In genomic region chr4:149955631-149956030, GRCm38 (mm10) we compare ENCODE assay signal across 8 mouse cellular contexts. TPM values are rescaled to one million over a fixed set of nuclear protein-coding genes. Genes with fewer than 3 reads are reported as not detected.
A peak's percentile ranks its signal among the peaks of the same experiment; 100 is the strongest.
DNase-seq lines count a peak whose midpoint lies in the region; ATAC-seq and TF ChIP-seq lines count a peak whose summit lies in the region.

No protein-coding gene starts in this region.

- peak overlapping the region; percentile 29 for H3K9ac ChIP-seq in heart, adult 2 months (ENCODE audit: low read depth, low read length)
- H3K9ac ChIP-seq in limb, embryonic 15.5 days, result no peak overlapping the region; the same call in 1 of the 2 replicates
- peak overlapping the region; percentile 64 for H3K9ac ChIP-seq in stomach, embryonic 16.5 days (ENCODE audit: low read length)

- no peak for TF ChIP-seq POLR2A in heart, adult 2 months (IDR thresholded peaks at IDR 0.05; ENCODE audit: insufficient read depth, low read depth, low read length)
- no peak for TF ChIP-seq POLR2A in testis, adult 2 months (IDR thresholded peaks at IDR 0.05; ENCODE audit: control insufficient read depth, low read depth, low read length)

- H3K4me3 ChIP-seq in heart, adult 2 months, result peak overlapping the region; percentile 54
- peak overlapping the region; percentile 52 for H3K4me3 ChIP-seq in testis, adult 2 months (ENCODE audit: control insufficient read depth, low read depth, low read length)
- H3K4me3 ChIP-seq in limb, embryonic 15.5 days, result peak overlapping the region; percentile 73
- H3K4me3 ChIP-seq in stomach, embryonic 16.5 days (replicated peaks; ENCODE audit: low read length), result peak overlapping the region; percentile 71

- no peaks in the 10 kb centered on the region for H3K9me3 ChIP-seq in limb, embryonic 15.5 days
- no peaks in the 10 kb centered on the region for H3K9me3 ChIP-seq in stomach, embryonic 16.5 days (replicated peaks; ENCODE audit: control insufficient read depth, low read length)

- peaks cover 4% of the 10 kb centered on the region for H3K79me2 ChIP-seq in heart, adult 2 months (replicated peaks; ENCODE audit: control insufficient read depth, insufficient read depth, low read length)

- no peak for TF ChIP-seq EP300 in heart, adult 2 months (IDR thresholded peaks at IDR 0.05; ENCODE audit: insufficient read depth, low read depth, low read length)

- no peak for TF ChIP-seq CTCF in heart, adult 2 months (IDR thresholded peaks at IDR 0.05)
- TF ChIP-seq CTCF in testis, adult 2 months (IDR thresholded peaks at IDR 0.05; ENCODE audit: control insufficient read depth, insufficient read depth, insufficient replicate concordance, low read depth, low read length), result no peak

- no peak for ATAC-seq in limb, embryonic 15.5 days (ENCODE audit: insufficient number of reproducible peaks, low FRiP score, low TSS enrichment, low read depth)
- no peak for ATAC-seq in stomach, embryonic 16.5 days (ENCODE audit: insufficient read depth, low FRiP score)

- 22% methylated on average over 15 of the region's 15 CpGs for WGBS in heart, adult 2 months
- WGBS in limb, embryonic 15.5 days, result 9% methylated on average over 15 of the region's 15 CpGs
- WGBS in stomach, embryonic 16.5 days, result 12% methylated on average over 15 of the region's 15 CpGs

- no peaks in the 10 kb centered on the region for H3K36me3 ChIP-seq in heart, adult 2 months (ENCODE audit: control insufficient read depth, insufficient read depth, low read length)
- no peaks in the 10 kb centered on the region for H3K36me3 ChIP-seq in testis, adult 2 months (ENCODE audit: control insufficient read depth, insufficient read depth, low read length)
- H3K36me3 ChIP-seq in limb, embryonic 15.5 days, result no peaks in the 10 kb centered on the region
- no peaks in the 10 kb centered on the region for H3K36me3 ChIP-seq in stomach, embryonic 16.5 days (ENCODE audit: control insufficient read depth, insufficient read depth, low read length)

- peaks cover 10% of the 10 kb centered on the region for H3K4me1 ChIP-seq in heart, adult 2 months (ENCODE audit: control insufficient read depth, insufficient read depth, low read length)
- peaks cover 6% of the 10 kb centered on the region for H3K4me1 ChIP-seq in testis, adult 2 months (ENCODE audit: control insufficient read depth, insufficient read depth, low read length)
- H3K4me1 ChIP-seq in limb, embryonic 15.5 days, result peaks cover 40% of the 10 kb centered on the region
- peaks cover 12% of the 10 kb centered on the region; the same call in 1 of the 2 replicates for H3K4me1 ChIP-seq in stomach, embryonic 16.5 days (ENCODE audit: control insufficient read depth, insufficient read depth, low read length)

- intact Hi-C loops in heart, adult 2 months (cut with DNase I), result loop anchor here (1.0 to 2.0 kb wide), 2 partner anchors 33 to 54 kb away; partner anchors contain the start of gene H6pd
- intact Hi-C loops in heart, postnatal 25 days (cut with DNase I), result loop anchor here (2.0 kb wide), 1 partner anchor 67 kb away; no protein-coding TSS in a partner anchor
- intact Hi-C loops in left cerebral cortex, postnatal 36 days (cut with DNase I), result loop anchor here (2.0 to 5.0 kb wide), 2 partner anchors 115 to 203 kb away; no protein-coding TSS in a partner anchor

- DNase-seq in heart, adult 2 months, result no peak
- DNase-seq in heart, postnatal 25 days (ENCODE audit: low spot score), result no peak
- no peak for DNase-seq in testis, postnatal 14 days (ENCODE audit: low spot score)
- no peak for DNase-seq in natural killer cell, adult 2 months (ENCODE audit: low spot score in 2 of 2)
- DNase-seq in left cerebral cortex, postnatal 36 days (ENCODE audit: low spot score in 2 of 2), result no peak

- peak overlapping the region; percentile 68 for H3K27ac ChIP-seq in heart, adult 2 months
- no peak overlapping the region; the same call in 1 of the 2 replicates for H3K27ac ChIP-seq in testis, adult 2 months (ENCODE audit: control insufficient read depth, insufficient read depth, low read depth, low read length)
- peak overlapping the region; percentile 60 for H3K27ac ChIP-seq in limb, embryonic 15.5 days
- 0 out of 2 replicates have a peak overlapping the region, but pooled peaks have one; percentile 16 for H3K27ac ChIP-seq in stomach, embryonic 16.5 days (ENCODE audit: low read length)

- H3K27me3 ChIP-seq in heart, adult 2 months (ENCODE audit: control insufficient read depth, insufficient read depth, low read length), result no peaks in the 10 kb centered on the region
- H3K27me3 ChIP-seq in testis, adult 2 months (ENCODE audit: control insufficient read depth, insufficient read depth, low read length), result no peaks in the 10 kb centered on the region
- H3K27me3 ChIP-seq in limb, embryonic 15.5 days, result peaks cover 7% of the 10 kb centered on the region; the same call in 1 of the 2 replicates
- peaks cover 17% of the 10 kb centered on the region; the same call in 1 of the 2 replicates for H3K27me3 ChIP-seq in stomach, embryonic 16.5 days (ENCODE audit: control insufficient read depth, insufficient read depth, low read length)

- H3K4me2 ChIP-seq in limb, embryonic 15.5 days, result peak overlapping the region; percentile 88
- peak overlapping the region; percentile 100 for H3K4me2 ChIP-seq in stomach, embryonic 16.5 days (ENCODE audit: low read depth, low read length)

RNA-seq across cellular contexts. Expression of gene Spsb1, which starts 0.8 kb away (rescaled TPM):
- total RNA-seq in heart, adult 2 months (2021), result 10 to 100 TPM; 28.3 to 35.3 TPM
- polyA plus RNA-seq in heart, adult 2 months (2012; rRNA removed), result 32.2 and 38.7 TPM in 2 replicates
- 10 to 100 TPM; 32.6 to 36.7 TPM for total RNA-seq in heart, postnatal 25 days (2021)
- polyA plus RNA-seq in testis, adult 2 months (2012; rRNA removed), result 71.5 and 79.1 TPM in 2 replicates
- 24.6 and 27.1 TPM in 2 replicates for polyA plus RNA-seq in limb, embryonic 15.5 days (2015; fragmentation: Nextera tagmentation; extraction: Ambion mirVana)
- 14.6 and 17.0 TPM in 2 replicates for polyA plus RNA-seq in stomach, embryonic 16.5 days (2015; fragmentation: Nextera tagmentation; extraction: Ambion mirVana)
- total RNA-seq in left cerebral cortex, postnatal 36 days (2021), result 10 to 100 TPM; 17.1 to 19.0 TPM

RNA-seq across cellular contexts. Expression of gene H6pd, which starts 53.2 kb away (rescaled TPM):
- 10 to 100 TPM; 39.0 to 44.2 TPM for total RNA-seq in heart, adult 2 months (2021)
- polyA plus RNA-seq in heart, adult 2 months (2012; rRNA removed), result 27.4 and 29.5 TPM in 2 replicates
- 10 to 100 TPM; 39.8 to 45.4 TPM for total RNA-seq in heart, postnatal 25 days (2021)
- polyA plus RNA-seq in testis, adult 2 months (2012; rRNA removed), result 7.2 and 7.3 TPM in 2 replicates
- polyA plus RNA-seq in limb, embryonic 15.5 days (2015; fragmentation: Nextera tagmentation; extraction: Ambion mirVana), result 13.1 and 13.4 TPM in 2 replicates
- polyA plus RNA-seq in stomach, embryonic 16.5 days (2015; fragmentation: Nextera tagmentation; extraction: Ambion mirVana), result 14.9 and 15.2 TPM in 2 replicates
- 10 to 100 TPM; 12.5 to 14.3 TPM for total RNA-seq in left cerebral cortex, postnatal 36 days (2021)
